Mouse (Mus musculus): ENCODE results near the gene Tsc22d4. TPM values are rescaled to one million over a fixed set of nuclear protein-coding genes. Genes with fewer than 3 reads are reported as not detected.
A peak's percentile ranks its signal among the peaks of the same experiment; 100 is the strongest.

The Tsc22d4 gene
- polyA plus RNA-seq, 1 experiment, result 21.4 TPM

- Histone ChIP-seq H3K4me3 (ENCODE audit: insufficient read depth, low read depth, low read length) (peak within 1 kb of the TSS; percentile 99), H3K4me1 (ENCODE audit: control insufficient read depth, insufficient read depth, insufficient read length, low read length) (peaks cover 16% of the 10 kb centered on the region), H3K27ac (replicated peaks; ENCODE audit: low read depth, low read length) (peak within 1 kb of the TSS; percentile 88)
Measured at GRCm38 (mm10) chr5:137787151-137787928, 41.8 kb downstream of the Tsc22d4 start, which contains the start of the genes Mepce and Zcwpw1. Gene Mepce, minus strand, starts transcription at chr5:137787655. Gene Zcwpw1, plus strand, starts transcription at chr5:137787798.

DNA sequence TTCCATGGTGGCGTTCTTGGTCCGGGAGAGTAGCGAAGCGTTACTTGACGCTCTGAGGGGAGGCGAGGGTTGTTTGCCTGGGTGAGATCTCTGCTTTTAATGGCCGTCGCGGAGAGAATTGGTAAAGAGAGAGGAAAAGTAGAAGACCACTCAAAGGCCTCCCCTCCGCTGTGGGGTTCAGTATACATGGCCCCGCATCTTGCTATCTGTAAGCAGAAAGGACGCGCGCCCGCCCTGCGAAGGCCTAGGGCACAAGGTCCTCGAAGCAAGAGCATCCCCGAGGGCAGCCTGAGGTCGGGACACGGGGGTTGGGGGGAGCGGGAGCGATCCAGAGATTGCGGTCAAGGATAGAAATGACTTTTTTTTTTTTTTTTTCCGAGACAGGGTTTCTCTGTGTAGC, 42.6 kb downstream of the Tsc22d4 start:
- Histone ChIP-seq H3K4me1 (ENCODE audit: control insufficient read depth, insufficient read depth, insufficient read length, low read length) (peaks cover 16% of the 10 kb centered on the region), H3K27ac (replicated peaks; ENCODE audit: low read depth, low read length) (no peak overlapping the region), H3K4me3 (ENCODE audit: insufficient read depth, low read depth, low read length) (peak overlapping the region; percentile 34)

GRCm38 (mm10) chr5:137788946-137789531, 43.5 kb downstream of the Tsc22d4 start:
- Histone ChIP-seq H3K4me1 (ENCODE audit: control insufficient read depth, insufficient read depth, insufficient read length, low read length) (peaks cover 13% of the 10 kb centered on the region), H3K27ac (replicated peaks; ENCODE audit: low read depth, low read length) (no peak overlapping the region), H3K4me3 (ENCODE audit: insufficient read depth, low read depth, low read length) (no peak overlapping the region)

DNA sequence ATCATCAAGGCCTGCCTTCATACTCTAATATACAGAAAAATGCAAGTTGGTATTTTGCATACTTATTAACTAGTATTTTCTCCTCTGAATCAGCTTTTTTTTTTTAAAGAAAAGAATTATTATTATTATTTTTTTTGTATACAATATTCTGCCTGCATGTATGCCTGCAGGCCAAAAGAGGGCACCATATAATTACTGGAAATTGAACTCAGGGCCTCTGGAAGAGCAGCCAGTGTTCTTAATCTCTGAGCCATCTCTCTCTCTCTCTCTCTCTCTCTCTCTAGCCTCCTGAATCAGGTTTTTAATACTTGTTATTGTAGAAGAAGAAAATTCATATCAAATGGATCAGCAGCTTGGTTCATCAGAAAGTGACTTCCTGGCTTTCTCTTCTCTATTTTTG, 46.0 kb downstream of the Tsc22d4 start:
- H3K4me1 ChIP-seq (ENCODE audit: control insufficient read depth, insufficient read depth, insufficient read length, low read length), result peaks cover 5% of the 10 kb centered on the region
- no peak overlapping the region for H3K27ac ChIP-seq (replicated peaks; ENCODE audit: low read depth, low read length)
- H3K4me3 ChIP-seq (ENCODE audit: insufficient read depth, low read depth, low read length), result no peak overlapping the region

- Histone ChIP-seq H3K4me1 (ENCODE audit: control insufficient read depth, insufficient read depth, insufficient read length, low read length) (peaks cover 3% of the 10 kb centered on the region; the same call in 1 of the 2 replicates), H3K4me3 (ENCODE audit: insufficient read depth, low read depth, low read length) (no peak overlapping the region), H3K27ac (replicated peaks; ENCODE audit: low read depth, low read length) (no peak overlapping the region)
Measured at GRCm38 (mm10) chr5:137796606-137797005, 51.1 kb downstream of the Tsc22d4 start.

DNA sequence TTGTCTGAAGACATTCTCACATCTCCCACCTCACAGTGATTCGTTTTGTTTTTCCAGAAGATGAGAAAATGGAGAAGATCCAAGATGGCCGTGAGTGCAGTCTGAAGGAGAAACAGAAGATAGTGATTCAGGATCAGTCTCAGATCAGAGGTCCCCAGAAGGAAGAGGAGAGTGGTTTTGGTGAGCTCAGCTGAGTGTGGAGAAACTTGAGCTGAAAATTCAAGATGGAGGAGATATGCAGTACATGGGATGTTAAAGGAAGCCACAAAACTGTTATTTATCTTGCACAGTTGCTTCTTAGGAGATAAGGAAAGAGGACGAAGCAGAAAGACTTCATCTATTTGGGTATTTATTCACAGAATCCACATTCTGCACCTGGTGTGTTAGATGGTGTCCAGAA, 55.4 kb downstream of the Tsc22d4 start:
- Histone ChIP-seq H3K4me1 (ENCODE audit: control insufficient read depth, insufficient read depth, insufficient read length, low read length) (peaks cover 3% of the 10 kb centered on the region; the same call in 1 of the 2 replicates), H3K27ac (replicated peaks; ENCODE audit: low read depth, low read length) (no peak overlapping the region), H3K4me3 (ENCODE audit: insufficient read depth, low read depth, low read length) (no peak overlapping the region)

GRCm38 (mm10) chr5:137806158-137806557, 60.6 kb downstream of the Tsc22d4 start:
- H3K4me1 ChIP-seq (ENCODE audit: control insufficient read depth, insufficient read depth, insufficient read length, low read length), result no peaks in the 10 kb centered on the region
- no peak overlapping the region for H3K4me3 ChIP-seq (ENCODE audit: insufficient read depth, low read depth, low read length)
- no peak overlapping the region for H3K27ac ChIP-seq (replicated peaks; ENCODE audit: low read depth, low read length)

DNA sequence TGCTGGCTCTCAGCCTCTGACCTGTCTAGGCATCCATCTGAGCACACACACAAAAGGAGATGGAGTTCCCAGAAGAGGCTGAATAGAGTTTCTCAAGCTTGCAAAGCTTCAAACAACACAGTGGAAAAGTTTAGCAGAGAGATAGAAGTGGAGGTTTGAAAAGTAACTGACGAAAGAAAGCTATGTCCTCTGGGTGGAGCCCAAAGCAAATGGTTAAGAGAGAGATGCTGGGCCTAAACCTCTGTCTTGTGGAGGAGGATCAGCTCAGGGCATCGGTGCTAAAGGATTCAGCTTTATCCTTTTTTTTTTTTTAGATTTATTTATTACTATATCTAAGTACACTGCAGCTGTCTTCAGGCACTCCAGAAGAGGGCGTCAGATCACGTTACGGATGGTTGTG, 62.8 kb downstream of the Tsc22d4 start:
- H3K4me1 ChIP-seq (ENCODE audit: control insufficient read depth, insufficient read depth, insufficient read length, low read length), result no peaks in the 10 kb centered on the region
- no peak overlapping the region for H3K27ac ChIP-seq (replicated peaks; ENCODE audit: low read depth, low read length)
- no peak overlapping the region for H3K4me3 ChIP-seq (ENCODE audit: insufficient read depth, low read depth, low read length)

DNA sequence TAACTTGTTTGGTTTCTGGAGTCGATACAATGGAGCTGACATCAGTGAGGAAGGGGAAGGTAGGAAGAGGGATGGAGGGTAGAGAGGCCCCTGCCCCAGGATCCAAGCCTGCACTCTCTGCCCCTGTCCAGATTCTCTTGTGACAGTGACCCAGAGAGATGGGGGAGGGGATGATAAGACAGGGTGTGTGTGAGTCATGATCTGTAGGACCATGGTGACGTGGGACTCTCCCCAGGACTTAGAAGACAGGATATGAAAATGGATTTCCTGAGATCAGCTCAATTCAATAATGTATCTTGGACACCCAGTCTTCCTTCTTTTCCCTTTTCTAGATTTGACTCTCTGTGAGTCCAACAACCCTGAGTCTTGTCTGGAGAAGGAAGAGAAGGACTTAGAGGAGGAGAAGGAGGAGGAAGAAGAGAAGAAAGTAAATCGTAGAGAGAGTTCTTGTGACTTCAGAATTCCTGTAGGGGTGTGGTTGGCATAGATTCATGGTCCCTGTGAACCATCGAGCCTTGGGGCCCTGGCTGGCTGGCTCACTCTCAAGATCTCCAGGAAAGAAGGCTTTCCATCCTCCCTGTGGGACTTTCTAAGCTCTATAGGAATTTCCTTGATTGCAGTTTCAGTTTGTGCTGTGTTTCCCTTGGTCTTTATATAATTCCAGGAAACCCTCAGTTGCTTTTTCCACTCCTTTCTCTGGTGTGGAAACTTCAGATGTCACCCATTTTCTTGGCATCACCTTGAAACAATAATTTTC, 72.1 kb downstream of the Tsc22d4 start:
- Histone ChIP-seq H3K4me3 (ENCODE audit: insufficient read depth, low read depth, low read length) (no peak overlapping the region), H3K4me1 (ENCODE audit: control insufficient read depth, insufficient read depth, insufficient read length, low read length) (no peaks in the 10 kb centered on the region), H3K27ac (replicated peaks; ENCODE audit: low read depth, low read length) (no peak overlapping the region)

Other genes with a start within 250 kb of the Tsc22d4 start
- gene Pop7, start 243.2 kb upstream of the Tsc22d4 start, polyA plus RNA-seq (2012; ENCODE audit: insufficient read depth, insufficient read length, missing spikeins), result 19.7 and 20.9 TPM in 2 replicates
- gene Gigyf1, start 227.2 kb upstream of the Tsc22d4 start, polyA plus RNA-seq (2012; ENCODE audit: insufficient read depth, insufficient read length, missing spikeins), result 8.6 and 11.2 TPM in 2 replicates
- not detected in 2 replicates for gene Epo, start 212.5 kb upstream of the Tsc22d4 start, polyA plus RNA-seq (2012; ENCODE audit: insufficient read depth, insufficient read length, missing spikeins)
- 285 and 328 TPM in 2 replicates for gene Gnb2, start 212.2 kb upstream of the Tsc22d4 start, polyA plus RNA-seq (2012; ENCODE audit: insufficient read depth, insufficient read length, missing spikeins)
- not detected in 2 replicates for gene Actl6b, start 192.2 kb upstream of the Tsc22d4 start, polyA plus RNA-seq (2012; ENCODE audit: insufficient read depth, insufficient read length, missing spikeins)
- gene Tfr2, start 175.9 kb upstream of the Tsc22d4 start, polyA plus RNA-seq (2012; ENCODE audit: insufficient read depth, insufficient read length, missing spikeins), result 4.6 and 6.1 TPM in 2 replicates
- 31.1 and 45.9 TPM in 2 replicates for gene Mospd3, start 144.7 kb upstream of the Tsc22d4 start, polyA plus RNA-seq (2012; ENCODE audit: insufficient read depth, insufficient read length, missing spikeins)
- gene Pcolce, start 131.9 kb upstream of the Tsc22d4 start, polyA plus RNA-seq (2012; ENCODE audit: insufficient read depth, insufficient read length, missing spikeins), result 66.8 and 89.9 TPM in 2 replicates
- gene Fbxo24, start 116.7 kb upstream of the Tsc22d4 start, polyA plus RNA-seq (2012; ENCODE audit: insufficient read depth, insufficient read length, missing spikeins), result not detected in 2 replicates
- 11.5 and 13.6 TPM in 2 replicates for gene Lrch4, start 116.6 kb upstream of the Tsc22d4 start, polyA plus RNA-seq (2012; ENCODE audit: insufficient read depth, insufficient read length, missing spikeins)
- gene Gm20605, start 116.6 kb upstream of the Tsc22d4 start, polyA plus RNA-seq (2012; ENCODE audit: insufficient read depth, insufficient read length, missing spikeins), result 0.95 and 2.3 TPM in 2 replicates
- gene Sap25, start 104.4 kb upstream of the Tsc22d4 start, polyA plus RNA-seq (2012; ENCODE audit: insufficient read depth, insufficient read length, missing spikeins), result 2.0 TPM in 1 of 2 replicates, not detected in the other
- gene Irs3, start 100.0 kb upstream of the Tsc22d4 start, polyA plus RNA-seq (2012; ENCODE audit: insufficient read depth, insufficient read length, missing spikeins), result 22.0 and 26.4 TPM in 2 replicates
- gene Agfg2, start 61.0 kb upstream of the Tsc22d4 start, polyA plus RNA-seq (2012; ENCODE audit: insufficient read depth, insufficient read length, missing spikeins), result 16.2 and 17.6 TPM in 2 replicates
- gene Nyap1, start 4.1 kb upstream of the Tsc22d4 start, polyA plus RNA-seq (2012; ENCODE audit: insufficient read depth, insufficient read length, missing spikeins), result not detected in 2 replicates
- 15.1 and 15.4 TPM in 2 replicates for gene Ppp1r35, start 33.1 kb downstream of the Tsc22d4 start, polyA plus RNA-seq (2012; ENCODE audit: insufficient read depth, insufficient read length, missing spikeins)
- gene Mepce, start 41.9 kb downstream of the Tsc22d4 start, polyA plus RNA-seq (2012; ENCODE audit: insufficient read depth, insufficient read length, missing spikeins), result 14.3 and 21.2 TPM in 2 replicates
- 2.9 and 4.9 TPM in 2 replicates for gene Zcwpw1, start 42.1 kb downstream of the Tsc22d4 start, polyA plus RNA-seq (2012; ENCODE audit: insufficient read depth, insufficient read length, missing spikeins)
- gene Pilra, start 90.6 kb downstream of the Tsc22d4 start, polyA plus RNA-seq (2012; ENCODE audit: insufficient read depth, insufficient read length, missing spikeins), result 1.3 TPM in 1 of 2 replicates, not detected in the other
- gene Pilrb1, start 112.4 kb downstream of the Tsc22d4 start, polyA plus RNA-seq (2012; ENCODE audit: insufficient read depth, insufficient read length, missing spikeins), result 1.0 and 1.4 TPM in 2 replicates
- gene Pilrb2, start 126.1 kb downstream of the Tsc22d4 start, polyA plus RNA-seq (2012; ENCODE audit: insufficient read depth, insufficient read length, missing spikeins), result 2.5 and 5.5 TPM in 2 replicates
- not detected in 2 replicates for gene Cyp3a13, start 175.9 kb downstream of the Tsc22d4 start, polyA plus RNA-seq (2012; ENCODE audit: insufficient read depth, insufficient read length, missing spikeins)
- 0.24 TPM in 1 of 2 replicates, not detected in the other for gene Gjc3, start 217.4 kb downstream of the Tsc22d4 start, polyA plus RNA-seq (2012; ENCODE audit: insufficient read depth, insufficient read length, missing spikeins)
- gene Azgp1, start 235.8 kb downstream of the Tsc22d4 start, polyA plus RNA-seq (2012; ENCODE audit: insufficient read depth, insufficient read length, missing spikeins), result 2.9 TPM in 1 of 2 replicates, not detected in the other

All from brown adipose tissue, adult 24 weeks (tissue).